Mouse (Mus musculus): ENCODE data around the gene Purb. TPM values are rescaled to one million over a fixed set of nuclear protein-coding genes. Genes with fewer than 3 reads are reported as not detected.
A peak's percentile ranks its signal among the peaks of the same experiment; 100 is the strongest.

Purb gene
- total and polyA plus RNA-seq, 3 experiments, result 19.3 to 45.2 (median 42.4) TPM

GRCm38 (mm10) chr11:6519491-6520033 lies 43.8 kb upstream of the Purb start:
- peak overlapping the region; percentile 77 for H3K9ac ChIP-seq (ENCODE audit: insufficient read depth, low read depth)
- H3K4me1 ChIP-seq (ENCODE audit: control insufficient read depth in 1 of 2, insufficient read depth in 2 of 2), result peaks cover 24 to 69% of the 10 kb centered on the region in 2 experiments
- H3K27ac ChIP-seq (ENCODE audit: insufficient read depth, low read depth), result peak overlapping the region; percentile 69
- peak overlapping the region; percentile 27 for H3K4me2 ChIP-seq (ENCODE audit: insufficient read depth, low read depth, poor library complexity, severe bottlenecking)
- in situ Hi-C loops (cut with MboI; ENCODE audit: low pct_ligation_motif_present, low pct_unique_long_range_greater_than_20kb, low sequenced_read_pairs) (no loop called here), dilution Hi-C loops (cut with MboI; ENCODE audit: extremely low pct_ligation_motif_present, extremely low pct_unique_long_range_greater_than_20kb, low sequenced_read_pairs) (no loop called here)
- no peak for TF ChIP-seq GABPA (IDR thresholded peaks at IDR 0.05; ENCODE audit: insufficient replicate concordance, low read depth, low read length)
- TF ChIP-seq USF2 (conservative IDR thresholded peaks at IDR 0.05; ENCODE audit: low read depth, low read length), result no peak
- TF ChIP-seq TBP (conservative IDR thresholded peaks at IDR 0.05; ENCODE audit: low read depth, low read length), result peak; percentile 66; the same call in 1 of the 2 replicates
- no peak for TF ChIP-seq UBTF (IDR thresholded peaks at IDR 0.05; ENCODE audit: low read depth, low read length)
- TF ChIP-seq CHD2 (IDR thresholded peaks at IDR 0.05; ENCODE audit: low read length), result peak; percentile 37; the same call in 1 of the 2 replicates
- peak; percentile 77; the same call in 1 of the 2 replicates for TF ChIP-seq MAZ (IDR thresholded peaks at IDR 0.05; ENCODE audit: low read depth, low read length)
- TF ChIP-seq MYC (IDR thresholded peaks at IDR 0.05; ENCODE audit: low read depth, low read length), result peak; percentile 79
- TF ChIP-seq HCFC1 (IDR thresholded peaks at IDR 0.05; ENCODE audit: low read depth, low read length), result peak; percentile 52; the same call in 1 of the 2 replicates
- peak; percentile 71 for TF ChIP-seq ELF1 (IDR thresholded peaks at IDR 0.05; ENCODE audit: low read depth, low read length)
- TF ChIP-seq NELFE (IDR thresholded peaks at IDR 0.05; ENCODE audit: low read depth, low read length), result peak; percentile 65; the same call in 1 of the 2 replicates
- TF ChIP-seq BHLHE40 (IDR thresholded peaks at IDR 0.05; ENCODE audit: low read depth, low read length), result 0 out of 2 replicates have a peak, but pooled peaks have one; percentile 41
- no peak for TF ChIP-seq RCOR1 (conservative IDR thresholded peaks at IDR 0.05; ENCODE audit: low read depth, low read length)
- peak; percentile 76 for TF ChIP-seq POLR2A (IDR thresholded peaks at IDR 0.05; ENCODE audit: low read depth, low read length)
- TF ChIP-seq KAT2A (IDR thresholded peaks at IDR 0.05; ENCODE audit: insufficient replicate concordance, low read length), result no peak
- TF ChIP-seq TCF12 (IDR thresholded peaks at IDR 0.05; ENCODE audit: low read depth, low read length), result peak; percentile 75
- no peak for TF ChIP-seq NRF1 (IDR thresholded peaks at IDR 0.05; ENCODE audit: low read depth, low read length)
- no peak for TF ChIP-seq SMC3 (IDR thresholded peaks at IDR 0.05; ENCODE audit: low read depth, low read length)
- no peak for TF ChIP-seq JUN (IDR thresholded peaks at IDR 0.05; ENCODE audit: insufficient read depth, low read depth, low read length)
- peak; percentile 89; the same call in 1 of the 2 replicates for TF ChIP-seq SIN3A (IDR thresholded peaks at IDR 0.05; ENCODE audit: low read length)
- peak; percentile 58; the same call in 1 of the 2 replicates for TF ChIP-seq CHD1 (IDR thresholded peaks at IDR 0.05; ENCODE audit: low read depth, low read length)
- TF ChIP-seq ZMIZ1 (IDR thresholded peaks at IDR 0.05; ENCODE audit: low read depth, low read length), result peak; percentile 88
- TF ChIP-seq MEF2A (IDR thresholded peaks at IDR 0.05; ENCODE audit: borderline replicate concordance, low read depth, low read length), result 0 out of 2 replicates have a peak, but pooled peaks have one; percentile 10
- peak; percentile 81 for TF ChIP-seq MXI1 (IDR thresholded peaks at IDR 0.05; ENCODE audit: low read depth, low read length)
- no peak; the same call in 1 of the 2 replicates for TF ChIP-seq POLR2AphosphoS2 (IDR thresholded peaks at IDR 0.05; ENCODE audit: low read depth, low read length)
- H3K36me3 ChIP-seq (replicated peaks in 1 of 2; ENCODE audit: control insufficient read depth in 1 of 2, insufficient read depth in 1 of 2, low read length in 1 of 2), result peaks cover 48 to 54% of the 10 kb centered on the region in 2 experiments
- peaks cover 2% of the 10 kb centered on the region for H3K9me3 ChIP-seq (replicated peaks; ENCODE audit: low read length)
- H3K79me2 ChIP-seq (replicated peaks; ENCODE audit: control insufficient read depth, extremely low read depth, insufficient read depth, poor library complexity, severe bottlenecking), result peaks cover 49% of the 10 kb centered on the region
- no peaks in the 10 kb centered on the region for H3K27me3 ChIP-seq (replicated peaks)
- peak; percentile 67 for DNase-seq (ENCODE audit: extremely low read depth)
- peak overlapping the region; percentile 69 to 98 (median 82) for H3K4me3 ChIP-seq (replicated peaks in 1 of 3; ENCODE audit: low read depth in 2 of 3, low read length in 2 of 3, poor library complexity in 1 of 3)
